Mouse (Mus musculus) ES-E14 (cell line): ENCODE data around the gene Irf5.

Experiments used
- CHD2 ChIP-seq: IDR thresholded peaks from 2 replicates; pipeline ENCODE4 v1.6.1; 2014; ENCODE audit warnings: mild to moderate bottlenecking, low read depth, low read length, inconsistent platforms
- HCFC1 ChIP-seq: IDR thresholded peaks from 2 replicates; pipeline ENCODE4 v1.6.1; 2012; ENCODE audit warnings: low read length, inconsistent platforms, borderline replicate concordance; ENCODE audit not compliant: insufficient read depth
- ZC3H11A ChIP-seq: IDR thresholded peaks from 2 replicates; pipeline ENCODE4 v1.6.1; 2012; ENCODE audit warnings: low read depth, mild to moderate bottlenecking, inconsistent platforms, low read length, borderline replicate concordance
- ZNF384 ChIP-seq: IDR thresholded peaks from 2 replicates; pipeline ENCODE4 v1.6.1; 2012; ENCODE audit warnings: low read depth, low read length, inconsistent platforms

DNA sequence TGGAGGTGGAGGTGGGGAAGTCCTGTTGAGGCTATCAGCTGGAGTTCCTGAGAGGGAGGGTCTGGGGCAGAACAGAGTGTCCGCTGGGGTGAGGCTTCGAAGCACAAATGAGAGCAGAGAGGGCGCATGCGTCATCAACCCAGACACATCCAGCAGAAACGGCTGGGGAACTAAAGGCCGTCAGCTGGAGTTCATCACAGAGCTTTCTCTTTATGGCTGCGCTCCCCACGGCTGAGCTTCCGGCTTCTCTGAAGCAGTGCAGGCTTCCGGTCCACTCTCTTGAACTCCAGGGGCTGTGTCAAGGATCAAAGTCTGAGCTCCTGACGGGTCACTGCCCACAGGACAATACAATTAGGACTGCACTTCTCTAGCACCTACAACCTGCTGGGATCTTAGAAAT is 13.1 kb upstream of the Irf5 start:
- TF ChIP-seq HCFC1 = no peak
- TF ChIP-seq ZC3H11A = no peak
- no peak for TF ChIP-seq CHD2
- no peak for TF ChIP-seq ZNF384
